Mouse (Mus musculus): ENCODE results near the gene Fryl.

Gene Fryl

DNA sequence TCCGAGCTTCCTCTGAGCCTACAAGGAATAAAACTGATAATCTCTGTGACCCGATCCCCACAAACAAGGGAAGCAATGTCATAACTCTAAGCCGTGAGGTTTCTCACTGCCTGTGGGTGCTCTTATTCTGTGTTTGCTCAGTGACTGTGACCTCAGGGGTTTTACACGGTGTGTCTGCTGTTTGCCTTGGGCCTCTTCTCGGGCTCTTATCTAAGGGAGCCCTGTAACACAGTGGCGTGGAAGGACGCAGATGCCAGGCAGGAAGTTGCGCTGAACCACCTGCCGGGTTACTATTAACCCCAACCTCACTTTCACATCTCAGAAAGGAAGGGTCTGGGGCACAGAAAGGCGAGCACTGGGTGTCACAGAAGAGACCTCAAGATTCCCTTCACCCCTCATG is 62.8 kb downstream of the Fryl start:
- no peak for DNase-seq (ENCODE audit: low read depth)

DNA sequence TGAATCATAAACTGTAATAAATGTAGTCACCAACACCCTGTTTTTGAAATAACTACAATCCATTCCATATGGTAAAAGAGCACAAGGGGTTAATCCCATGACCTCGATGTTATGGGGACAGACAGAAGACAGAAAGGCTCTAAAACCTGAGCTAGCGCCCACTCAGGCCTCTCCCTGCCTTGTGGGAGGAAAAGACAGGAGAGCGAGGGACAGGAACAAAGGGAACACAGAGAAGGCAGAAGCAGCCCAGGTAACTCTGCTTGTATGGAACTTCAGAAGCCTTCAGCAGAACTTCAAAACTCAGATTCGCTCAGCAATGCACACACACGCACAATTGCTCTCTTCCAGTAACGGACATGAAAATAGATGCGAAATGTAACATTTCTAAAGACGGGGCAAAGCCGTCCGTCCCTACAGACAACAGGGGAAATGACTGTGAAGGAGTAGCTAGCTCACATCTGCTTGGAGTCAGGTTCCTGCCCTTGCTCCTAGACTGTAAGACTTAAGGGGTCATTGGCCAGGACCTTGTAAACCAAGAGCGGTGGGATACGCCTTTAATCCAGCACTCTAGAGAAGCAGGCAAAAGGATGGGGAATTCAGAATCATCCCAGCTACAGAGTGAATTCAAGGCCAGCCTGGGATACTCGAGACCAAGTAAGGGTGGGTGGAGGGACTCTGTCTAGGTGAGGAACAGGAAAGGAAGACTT is 63.4 kb downstream of the Fryl start:
- DNase-seq (ENCODE audit: low read depth) = no peak

DNA sequence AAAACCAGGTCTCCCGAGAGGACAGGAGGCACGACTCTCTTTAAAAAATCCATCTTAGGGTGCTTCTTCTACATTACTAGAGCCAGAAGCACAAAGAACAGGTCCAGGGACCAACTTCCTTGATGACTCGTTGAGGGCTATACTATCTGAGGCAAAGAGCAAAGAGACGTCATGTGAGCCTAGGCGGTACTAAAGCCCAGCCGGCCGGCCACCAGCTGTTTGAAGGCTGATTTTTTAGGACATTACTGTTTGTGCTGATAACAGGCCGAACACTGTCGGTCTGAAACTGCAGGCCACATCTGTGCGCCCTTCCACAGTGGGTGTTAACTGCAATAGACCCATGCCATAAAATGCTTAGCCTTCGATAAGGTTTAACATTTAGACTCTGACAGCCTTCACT is 64.7 kb downstream of the Fryl start:
- DNase-seq (ENCODE audit: low read depth) = no peak

DNA sequence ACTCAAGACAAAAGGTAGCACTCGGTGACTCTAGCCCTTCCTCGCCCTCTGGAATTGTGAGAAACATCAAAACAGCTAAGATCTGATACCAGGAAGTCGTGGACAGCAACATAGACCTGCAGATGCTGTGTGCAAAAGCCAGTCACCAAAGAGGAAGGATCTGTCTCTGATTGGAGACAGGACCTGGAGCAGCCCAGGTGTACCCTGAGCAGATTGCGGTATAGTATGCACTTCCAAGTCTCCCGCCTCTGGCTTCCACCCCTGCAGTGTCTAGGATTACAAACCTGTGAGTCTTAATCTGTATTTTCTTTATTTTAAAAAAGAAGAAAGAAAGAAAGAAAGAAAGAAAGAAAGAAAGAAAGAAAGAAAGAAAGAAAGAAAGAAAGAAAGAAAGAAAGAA is 66.3 kb downstream of the Fryl start:
- no peak for DNase-seq (ENCODE audit: low read depth)

DNA sequence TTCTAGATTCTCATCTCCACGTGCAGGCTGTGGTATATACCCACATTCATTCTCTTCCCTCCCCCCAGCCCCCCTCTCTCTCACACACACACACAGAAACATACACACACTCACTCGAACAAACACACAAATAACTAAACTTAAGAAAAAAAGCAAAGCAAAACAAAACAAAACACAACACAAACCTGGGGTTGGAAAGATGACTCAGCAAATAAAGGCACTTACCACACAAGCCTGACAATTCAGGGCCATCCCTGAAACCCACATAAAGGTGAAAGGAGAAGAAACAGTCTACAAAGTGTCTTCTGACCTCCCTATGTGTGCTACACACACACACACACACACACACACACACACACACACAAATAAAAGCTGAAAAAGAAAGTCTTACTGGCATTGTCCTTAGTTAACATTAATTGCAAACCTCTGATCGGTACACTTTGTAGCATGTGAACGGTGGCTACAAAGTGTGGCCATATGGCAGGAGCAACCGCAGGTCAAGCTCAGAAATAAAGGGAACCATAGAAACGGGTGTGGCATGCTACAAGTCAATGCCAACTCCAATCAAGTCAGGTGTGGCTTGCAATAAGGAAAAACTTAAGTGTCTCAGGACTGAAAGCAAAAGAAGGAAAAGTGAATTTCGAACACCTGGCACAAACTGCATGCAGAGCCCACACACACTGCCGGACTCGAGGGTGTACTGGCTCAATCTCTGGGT is 66.8 kb downstream of the Fryl start:
- DNase-seq (ENCODE audit: low read depth) = no peak

DNA sequence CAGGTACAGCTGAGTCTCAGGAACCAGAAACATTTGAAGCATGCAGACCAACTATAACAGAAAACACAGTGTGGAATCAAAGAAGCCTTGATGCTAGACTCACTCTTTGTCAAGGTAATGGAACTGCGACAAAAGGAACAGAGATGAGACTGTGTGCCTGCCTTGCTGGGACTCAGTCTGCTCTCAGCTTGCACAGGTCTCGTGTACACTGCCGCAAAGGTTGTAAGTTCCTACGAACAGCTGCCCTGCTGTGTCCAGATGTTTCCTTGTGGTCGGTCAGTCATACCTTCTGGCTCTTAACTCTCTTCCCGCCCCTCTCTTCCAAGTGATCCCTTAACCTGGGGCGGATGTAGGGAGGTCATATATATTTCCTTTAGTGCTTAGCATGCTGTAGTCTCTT is 67.8 kb downstream of the Fryl start:
- DNase-seq (ENCODE audit: low read depth) = no peak

DNA sequence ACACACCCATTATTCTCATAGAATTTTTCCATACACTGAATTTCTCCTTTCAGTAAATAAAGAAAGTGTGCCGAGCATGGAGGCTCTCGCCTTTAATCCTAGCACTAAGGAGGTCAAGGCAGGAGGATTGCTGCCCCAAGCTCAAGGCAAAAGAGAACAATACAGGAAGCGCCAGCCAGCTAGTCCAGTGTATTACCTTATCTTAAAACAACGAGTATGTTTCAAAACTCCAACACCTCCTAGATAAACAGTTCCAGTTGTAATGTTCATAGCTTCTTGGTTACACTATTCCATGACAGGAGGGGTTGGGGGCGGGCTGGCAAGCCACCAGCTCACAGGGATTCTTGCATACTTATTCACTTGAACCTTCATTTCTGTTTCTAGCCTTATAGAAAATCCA is 68.3 kb downstream of the Fryl start:
- no peak for DNase-seq (ENCODE audit: low read depth)

DNA sequence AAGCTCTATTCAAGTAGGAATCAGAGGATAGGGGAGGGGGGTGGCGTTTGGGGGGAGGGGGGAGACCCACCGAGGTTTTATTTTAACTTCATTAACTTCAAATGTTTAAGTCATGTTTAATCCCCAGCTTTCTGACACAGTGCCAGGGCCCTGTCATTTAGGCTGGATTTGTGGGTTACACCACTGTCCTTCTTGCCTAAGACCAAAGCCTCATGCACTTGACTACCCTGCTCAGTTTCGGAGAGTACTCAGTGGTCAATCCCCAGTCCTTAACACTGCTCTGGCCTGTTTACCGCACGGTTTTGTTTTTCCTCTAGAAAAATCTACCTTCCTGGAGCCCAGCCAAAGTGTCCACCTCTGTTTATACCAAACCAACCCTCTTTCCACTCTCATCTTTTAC is 69.5 kb downstream of the Fryl start:
- no peak for DNase-seq (ENCODE audit: low read depth)

DNA sequence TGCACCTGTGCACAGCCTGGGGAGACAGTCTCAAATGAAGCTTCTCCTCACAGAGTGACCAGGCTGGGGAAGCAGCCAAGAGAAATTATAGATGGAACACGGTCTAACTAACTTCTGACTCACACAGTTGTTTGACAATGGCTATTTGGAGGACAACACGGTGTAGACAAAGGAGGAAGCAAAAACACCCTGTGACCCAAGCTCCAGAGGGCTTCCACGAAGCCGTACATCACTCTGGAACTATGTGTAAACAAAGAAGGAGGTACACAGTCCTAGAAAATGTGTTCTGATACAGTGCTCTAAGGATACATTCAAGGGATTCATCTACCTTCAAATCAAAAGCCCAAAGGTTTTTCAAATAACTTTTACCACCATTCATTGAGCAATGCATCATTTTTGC is 71.0 kb downstream of the Fryl start:
- DNase-seq (ENCODE audit: low read depth) = no peak

DNA sequence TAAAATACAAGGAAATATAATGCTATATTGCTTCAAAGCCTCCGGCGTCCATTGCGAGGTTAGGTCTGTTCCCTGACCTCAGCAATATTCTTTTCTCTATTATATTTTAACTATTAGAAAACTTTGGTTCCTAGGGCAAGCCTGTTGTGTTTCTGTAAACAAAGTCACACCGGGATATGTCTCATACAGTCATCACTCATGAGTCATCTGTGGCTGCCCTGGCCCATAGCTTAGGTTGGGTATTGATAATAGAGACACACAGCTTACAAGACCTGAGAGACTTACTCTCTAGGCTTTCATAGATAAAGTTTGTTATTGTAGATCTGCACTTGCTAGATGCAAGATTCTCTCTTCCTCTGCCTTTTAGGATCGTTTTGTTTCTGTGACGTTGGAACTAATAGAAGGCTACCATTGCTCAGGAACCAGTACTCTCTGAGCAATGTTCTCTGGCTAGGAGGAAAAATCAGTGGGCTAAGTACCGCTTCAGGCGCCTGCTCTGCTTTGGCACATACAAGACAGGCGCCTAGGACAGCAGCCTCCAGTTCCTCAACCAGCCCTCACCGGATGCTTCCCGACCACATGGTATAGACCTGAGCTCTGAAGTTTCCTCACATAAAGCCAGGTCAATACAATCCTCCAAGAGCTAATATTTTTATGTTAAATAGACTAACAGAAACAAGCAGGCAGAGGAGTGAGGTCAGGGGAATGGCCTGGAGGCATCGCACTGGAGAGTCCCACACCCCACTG is 73.5 kb downstream of the Fryl start:
- no peak for DNase-seq (ENCODE audit: low read depth)

DNA sequence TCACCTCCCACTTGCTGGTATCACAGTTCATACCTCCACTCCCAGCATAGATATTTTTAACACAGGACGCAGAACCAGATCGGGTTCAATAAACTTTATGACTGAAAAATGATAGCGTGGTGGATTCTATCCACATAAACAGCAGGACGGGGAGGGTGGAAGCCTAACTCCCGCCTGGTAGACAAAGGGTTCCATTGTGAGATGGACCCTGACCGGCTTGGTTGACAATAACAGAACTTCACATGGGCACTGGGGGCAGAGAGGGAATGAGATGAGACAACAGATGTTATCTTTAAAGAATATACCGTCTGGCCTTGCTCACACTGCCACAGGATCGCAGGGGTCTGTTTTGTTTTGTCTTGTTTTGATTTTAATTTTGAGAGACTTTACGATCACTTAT is 74.2 kb downstream of the Fryl start:
- no peak for DNase-seq (ENCODE audit: low read depth)

DNA sequence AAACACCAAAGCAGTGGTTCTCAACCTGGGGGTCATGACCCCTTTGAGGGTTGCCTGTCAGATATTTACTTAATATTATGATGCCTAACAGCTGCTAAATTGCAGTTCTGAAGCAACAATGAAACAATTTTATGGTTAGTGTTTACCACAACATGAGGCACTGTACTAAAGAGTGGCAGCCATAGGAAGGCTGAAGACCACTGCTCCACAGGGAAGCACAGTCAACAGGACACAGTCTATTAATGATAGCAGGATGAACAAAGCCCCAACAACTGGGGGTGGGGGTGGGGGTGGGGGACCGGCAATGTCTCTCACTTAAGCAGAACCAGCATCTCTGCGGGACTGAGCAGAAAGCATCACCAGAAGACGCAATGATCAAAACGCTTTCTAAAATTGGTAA is 80.1 kb downstream of the Fryl start:
- DNase-seq (ENCODE audit: low read depth) = no peak

DNA sequence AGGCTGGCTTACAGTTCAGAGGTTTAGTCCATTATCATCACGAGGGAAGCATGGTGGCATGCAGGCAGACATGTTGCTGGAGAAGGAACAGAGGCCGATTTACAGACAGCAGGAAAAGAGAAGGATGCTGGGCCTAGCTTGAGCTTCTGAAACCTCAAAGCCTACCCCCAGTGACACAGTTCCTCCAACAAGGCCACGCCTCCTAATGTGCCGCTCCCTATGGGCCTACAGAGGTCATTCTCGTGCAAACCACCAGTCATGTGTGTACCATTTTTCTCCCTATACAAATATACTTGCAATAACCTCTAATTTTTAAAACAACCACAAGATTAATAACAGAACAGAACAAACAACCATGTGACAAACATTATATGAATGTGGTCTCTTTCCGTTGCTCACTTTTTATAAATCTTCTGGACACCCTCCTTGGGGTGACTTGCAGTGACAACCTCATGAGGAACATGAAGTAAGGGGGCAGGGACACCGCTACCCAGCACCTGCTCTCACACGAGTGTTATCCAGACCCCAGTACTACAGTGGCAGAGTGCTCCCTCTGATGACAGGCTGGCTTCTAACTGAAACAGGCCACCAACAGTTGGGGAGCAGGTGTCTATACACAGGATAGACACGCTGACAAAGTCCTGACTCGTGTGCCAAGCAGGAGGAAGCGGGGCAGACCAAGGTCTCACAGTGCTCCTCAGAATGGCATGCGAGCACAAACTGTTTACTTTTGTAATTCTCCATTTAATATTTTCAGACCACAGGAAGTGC is 80.9 kb downstream of the Fryl start:
- no peak for DNase-seq (ENCODE audit: low read depth)

DNA sequence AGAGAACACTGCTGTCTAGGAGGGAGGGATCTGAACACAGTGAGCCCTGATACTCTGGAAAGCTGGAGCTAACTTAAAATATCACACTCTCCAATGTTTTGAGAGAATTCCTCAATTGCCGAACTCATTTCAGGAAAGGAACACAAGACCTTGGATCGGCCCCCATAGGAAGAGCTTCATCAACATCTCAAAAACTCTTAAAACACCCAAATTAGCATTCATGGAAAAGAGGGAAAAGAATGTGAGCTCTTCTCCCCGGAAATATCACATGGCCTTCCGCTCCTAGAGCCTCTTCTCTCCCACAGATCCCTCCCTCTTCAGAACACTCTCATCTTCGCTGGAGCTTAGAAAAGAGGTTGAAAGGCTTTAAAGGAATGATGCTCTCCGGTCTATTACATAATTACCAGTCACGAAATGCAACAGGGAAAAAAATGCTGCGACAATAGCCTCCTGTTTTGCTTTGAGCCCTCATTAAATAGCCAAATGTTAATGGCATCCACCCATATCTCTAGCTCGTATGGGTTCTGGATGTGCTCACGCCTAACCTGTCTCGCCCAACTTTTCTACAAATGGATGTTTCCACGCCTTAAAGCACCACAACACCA is 84.4 kb downstream of the Fryl start:
- no peak for DNase-seq (ENCODE audit: low read depth)

DNA sequence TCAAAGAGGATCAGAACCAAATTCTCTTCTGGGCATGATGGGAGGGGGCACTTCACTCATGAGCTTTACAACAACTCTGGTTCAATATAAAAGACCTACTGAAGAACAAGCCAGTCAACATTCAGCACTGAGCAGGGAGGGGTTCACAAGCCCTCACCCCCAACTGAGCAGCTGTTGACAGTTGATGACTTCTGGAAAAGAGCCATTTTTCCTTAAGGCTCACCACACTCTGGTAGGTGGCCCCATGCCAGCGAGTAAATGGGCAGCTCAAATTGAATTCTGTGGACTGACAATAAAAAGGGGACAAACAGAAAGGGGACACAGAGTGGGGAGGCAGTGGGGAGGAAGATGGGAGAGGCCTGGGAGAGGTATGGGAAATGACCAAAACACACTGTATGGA is 85.2 kb downstream of the Fryl start:
- no peak for DNase-seq (ENCODE audit: low read depth)

DNA sequence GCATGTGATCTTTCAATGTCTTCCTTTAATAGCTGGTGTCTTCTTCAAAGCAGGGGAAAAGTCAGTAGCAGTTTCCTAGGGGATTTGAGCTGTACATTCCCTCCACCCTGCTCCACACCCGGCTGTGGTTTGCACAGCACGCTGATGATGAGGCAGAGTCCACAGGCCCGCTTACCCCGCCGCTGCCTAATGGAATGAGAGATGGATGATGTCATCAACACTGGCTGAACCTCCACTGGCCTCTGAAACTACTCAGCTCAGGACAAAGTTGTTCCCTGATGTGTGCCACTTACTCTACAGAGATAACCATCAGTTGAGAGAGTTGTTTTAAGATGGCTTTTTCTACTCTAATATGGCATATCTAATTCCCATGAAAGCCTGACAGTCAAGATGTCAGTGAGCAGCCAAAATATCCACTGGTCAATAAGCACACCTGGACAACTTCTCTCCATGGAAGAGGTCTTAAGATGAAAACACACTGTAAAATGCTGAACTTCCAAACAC is 87.6 kb downstream of the Fryl start:
- no peak for DNase-seq (ENCODE audit: low read depth)

DNA sequence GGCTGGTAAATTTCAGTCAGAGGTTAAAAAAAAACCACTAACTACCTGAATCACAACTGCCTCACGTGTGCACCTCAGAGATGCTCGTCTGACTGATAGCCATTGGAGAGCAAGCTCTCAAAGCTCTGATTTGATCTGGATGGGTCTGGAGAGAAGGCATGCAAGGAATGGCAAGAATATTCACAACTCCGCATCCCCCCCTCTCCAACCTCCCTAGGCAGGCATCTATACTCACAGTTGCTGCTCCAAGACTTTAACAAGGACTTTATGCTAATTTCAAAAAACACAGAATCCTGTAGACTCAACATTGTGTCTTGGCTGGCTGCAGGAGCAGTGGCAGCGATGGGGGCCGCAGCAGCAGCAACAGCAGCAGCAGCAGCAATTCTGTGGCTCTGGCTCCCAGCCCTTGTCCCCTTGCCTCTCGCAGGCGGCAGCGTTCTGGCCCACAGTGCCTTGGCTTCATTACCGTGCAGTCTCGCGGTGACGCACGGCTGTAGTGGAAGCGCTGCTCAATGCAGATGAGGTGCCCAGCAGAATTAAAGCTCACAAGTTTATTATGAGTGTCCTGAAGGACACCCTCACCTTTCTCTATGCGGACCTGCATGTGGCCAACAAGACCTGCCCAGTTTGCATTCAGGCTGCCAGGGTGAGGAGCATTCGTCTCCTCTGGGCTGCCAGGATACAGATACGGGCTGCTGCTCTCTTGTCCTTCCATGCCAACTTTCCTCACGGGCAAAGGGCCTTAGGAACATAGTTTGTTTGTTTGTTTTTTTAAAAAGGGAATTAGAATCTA is 88.2 kb downstream of the Fryl start:
- no peak for DNase-seq (ENCODE audit: low read depth)

DNA sequence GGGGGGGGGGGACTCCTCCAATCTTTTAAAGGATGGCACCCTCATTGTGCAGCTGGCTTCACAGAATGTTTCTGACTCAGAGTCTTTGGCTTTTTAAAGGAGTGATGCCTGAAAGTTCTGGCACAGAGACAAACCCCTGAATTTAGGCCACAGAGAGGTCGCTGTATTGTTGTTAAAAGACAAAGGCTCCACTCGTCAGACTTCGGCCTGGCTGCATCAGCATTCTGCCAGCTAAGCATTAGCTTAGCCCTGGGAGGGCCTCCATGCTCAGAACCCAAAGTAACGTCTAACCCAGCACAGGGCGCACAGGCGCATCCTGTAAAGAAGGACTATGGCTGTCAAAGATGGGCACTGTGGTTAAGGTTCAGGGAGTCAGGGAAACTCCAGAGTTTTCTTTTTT is 92.4 kb downstream of the Fryl start:
- no peak for DNase-seq (ENCODE audit: low read depth)

DNA sequence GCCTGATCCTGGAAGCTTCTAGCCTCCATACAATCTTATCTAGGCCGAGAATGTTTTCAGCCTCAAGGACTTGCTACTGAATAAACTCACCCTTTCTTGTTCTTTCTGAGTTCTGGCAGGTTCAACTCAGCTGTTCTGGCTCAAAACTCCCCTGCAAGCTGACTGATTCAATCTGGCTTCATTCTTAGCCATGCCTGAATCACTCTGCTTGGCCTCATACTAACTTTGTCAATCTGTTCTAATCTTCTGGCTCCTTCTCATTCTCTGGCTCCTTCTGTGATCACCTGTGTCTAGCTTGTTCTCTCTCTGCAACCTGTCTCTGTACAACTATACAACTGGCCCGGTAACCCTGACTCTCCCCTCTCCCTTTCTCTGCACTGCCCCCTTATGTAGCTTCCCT is 93.9 kb downstream of the Fryl start:
- DNase-seq (ENCODE audit: low read depth) = no peak

DNA sequence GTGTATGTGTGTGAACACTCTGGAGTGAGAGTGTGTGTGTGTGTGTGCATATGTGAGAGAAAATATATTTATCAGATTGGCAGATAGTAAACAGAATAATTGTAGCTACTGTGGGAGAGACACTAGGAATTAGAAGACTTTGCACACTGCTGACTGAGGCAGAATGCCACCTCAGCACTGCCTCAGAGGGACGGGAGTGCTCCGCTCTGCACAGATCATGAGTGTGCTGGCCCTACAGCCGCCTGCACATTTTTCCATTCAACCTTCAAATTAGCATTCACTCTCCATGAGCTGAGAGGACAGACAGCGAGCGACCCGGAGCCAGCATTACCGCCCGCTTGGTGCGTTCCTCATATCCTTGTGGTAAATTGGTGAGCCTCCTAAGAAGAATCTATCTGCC is 96.0 kb downstream of the Fryl start:
- no peak for DNase-seq (ENCODE audit: low read depth)

DNA sequence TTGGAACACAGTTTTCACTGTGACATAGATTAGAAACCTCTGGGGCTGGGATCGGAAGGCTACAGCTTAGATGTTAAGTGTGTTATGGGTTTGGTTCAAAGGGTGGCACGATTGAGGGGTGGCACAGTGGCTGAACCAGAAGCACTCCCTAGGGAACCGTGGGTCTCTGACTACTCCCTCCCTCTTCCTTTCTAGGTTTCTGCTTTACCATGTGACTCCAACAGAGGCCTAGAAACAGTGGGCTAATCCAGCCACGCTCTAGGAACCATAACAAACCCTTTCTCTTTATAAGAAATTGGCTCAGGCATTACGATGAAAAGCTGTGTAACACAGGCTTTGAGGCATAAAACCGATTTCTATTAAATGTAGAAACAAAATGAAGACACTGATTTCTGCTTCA is 98.9 kb downstream of the Fryl start:
- no peak for DNase-seq (ENCODE audit: low read depth)

All from naive thymus-derived CD4-positive, alpha-beta T cell, adult 2 months (primary cell).